Mouse (Mus musculus) C2C12 (cell line): ENCODE results near the gene Cntnap4. TPM values are rescaled to one million over a fixed set of nuclear protein-coding genes. Genes with fewer than 3 reads are reported as not detected.

ENCODE experiments used
- H3K27me3 ChIP-seq: one replicate; pipeline ENCODE4 v1.6.1; 2011; ENCODE audit not compliant: control insufficient read depth, insufficient read depth, insufficient read length
- H3K36me3 ChIP-seq: one replicate; pipeline ENCODE4 v1.6.1; 2011; ENCODE audit not compliant: control insufficient read depth, insufficient read depth
- H3K4me3 ChIP-seq: one replicate; pipeline ENCODE4 v1.5.1; 2011; ENCODE audit warnings: mild to moderate bottlenecking, control low read depth; ENCODE audit not compliant: poor library complexity, insufficient read depth, severe bottlenecking
- H3K79me2 ChIP-seq: one replicate; pipeline ENCODE4 v1.6.1; 2011; ENCODE audit not compliant: control insufficient read depth, insufficient read depth
- H3K79me3 ChIP-seq: one replicate; pipeline ENCODE4 v1.6.1; 2011; ENCODE audit warnings: low read depth, control low read depth
- H3ac ChIP-seq: one replicate; pipeline ENCODE3; 2011; ENCODE audit warnings: low read depth; ENCODE audit not compliant: control insufficient read depth, insufficient read length
- CTCF ChIP-seq: IDR thresholded peaks from one replicate; pipeline ENCODE4 v1.5.1; 2011; ENCODE audit not compliant: control insufficient read depth, insufficient read depth, insufficient read length
- FOSL1 ChIP-seq: IDR thresholded peaks from one replicate; pipeline ENCODE4 v1.8.0; 2011; ENCODE audit warnings: mild to moderate bottlenecking, low read length; ENCODE audit not compliant: poor library complexity, insufficient read depth, severe bottlenecking
- polyA plus RNA-seq: library from polyadenylated mRNA; unstranded; fragments of >200 nt; fragmentation: generic; extraction: Trizol; gene quantifications from one replicate; pipeline ENCODE4 v1.2.1, GENCODE M21; 2012; ENCODE audit warnings: missing spikeins

Cntnap4 gene
- polyA plus RNA-seq, 1 experiment: 7.5 TPM

GRCm38 (mm10) chr8:112922789-112923188 lies 352.9 kb downstream of the Cntnap4 start:
- Histone ChIP-seq H3ac (no peak overlapping the region), H3K36me3 (no peaks in the 10 kb centered on the region), H3K27me3 (no peaks in the 10 kb centered on the region), H3K4me3 (no peak overlapping the region), H3K79me3 (no peaks in the 10 kb centered on the region), H3K79me2 (no peaks in the 10 kb centered on the region)
- no peak for TF ChIP-seq CTCF
- peak; percentile 82 for TF ChIP-seq FOSL1
